Mouse (Mus musculus) monocyte, adult 59 days (primary cell): ENCODE results near the gene Nek7. TPM values are rescaled to one million over a fixed set of nuclear protein-coding genes. Genes with fewer than 3 reads are reported as not detected.

Experiments used
- total RNA-seq, 2 experiments: library from RNA; stranded (reverse); gene quantifications; one replicate each; pipeline ENCODE4 v1.2.4; 2023

Nek7 gene
- 10 to 100 TPM; 62.6 to 63.1 TPM for total RNA-seq

GRCm38 (mm10) chr1:138619996-138620461, at the start of gene Nek7:
Gene Nek7 (minus strand): TSS chr1:138620141.

Other genes starting within 250 kb of the Nek7 start
- gene Lhx9, start 228.4 kb upstream of the Nek7 start, total RNA-seq: under 1 TPM; 0.13 to 0.24 TPM
- gene 2310009B15Rik, start 236.7 kb upstream of the Nek7 start, total RNA-seq: 10 to 100 TPM; 13.6 to 14.6 TPM